Mouse (Mus musculus): ENCODE measurements around the gene Bicra.
A peak's percentile ranks its signal among the peaks of the same experiment; 100 is the strongest.

Bicra gene

DNA sequence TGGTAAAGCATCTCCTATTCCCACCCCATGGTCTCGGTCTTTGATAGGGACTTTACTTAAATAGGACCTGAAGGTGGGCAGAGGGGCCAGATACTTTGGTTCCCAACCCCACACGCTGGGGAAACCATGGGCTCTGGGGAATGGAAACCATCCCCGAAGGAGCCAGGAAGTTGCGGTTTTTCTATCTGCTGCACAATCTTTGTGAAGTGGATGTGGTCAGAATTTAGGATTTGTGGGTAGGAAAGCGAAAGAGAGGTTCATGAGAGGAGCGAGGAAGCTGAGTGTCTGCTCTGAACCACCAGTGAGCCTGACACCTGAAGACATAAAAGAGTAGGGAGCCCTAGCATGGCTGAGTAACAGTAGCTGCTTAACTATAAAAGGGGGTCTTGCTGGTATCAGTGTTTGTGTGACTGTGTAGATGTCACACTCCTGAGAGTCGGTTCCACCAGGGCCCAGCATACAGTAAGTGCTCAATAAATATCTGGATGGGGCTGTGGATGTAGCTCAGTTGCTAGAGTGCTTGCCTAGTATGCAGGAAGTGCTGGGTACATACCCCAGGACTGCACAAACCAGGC lies 98.4 kb downstream of the Bicra start:
- peak in 1 of 2 experiments; percentile 51 for DNase-seq (ENCODE audit: inconsistent age in 2 of 2, low spot score in 1 of 2)

DNA sequence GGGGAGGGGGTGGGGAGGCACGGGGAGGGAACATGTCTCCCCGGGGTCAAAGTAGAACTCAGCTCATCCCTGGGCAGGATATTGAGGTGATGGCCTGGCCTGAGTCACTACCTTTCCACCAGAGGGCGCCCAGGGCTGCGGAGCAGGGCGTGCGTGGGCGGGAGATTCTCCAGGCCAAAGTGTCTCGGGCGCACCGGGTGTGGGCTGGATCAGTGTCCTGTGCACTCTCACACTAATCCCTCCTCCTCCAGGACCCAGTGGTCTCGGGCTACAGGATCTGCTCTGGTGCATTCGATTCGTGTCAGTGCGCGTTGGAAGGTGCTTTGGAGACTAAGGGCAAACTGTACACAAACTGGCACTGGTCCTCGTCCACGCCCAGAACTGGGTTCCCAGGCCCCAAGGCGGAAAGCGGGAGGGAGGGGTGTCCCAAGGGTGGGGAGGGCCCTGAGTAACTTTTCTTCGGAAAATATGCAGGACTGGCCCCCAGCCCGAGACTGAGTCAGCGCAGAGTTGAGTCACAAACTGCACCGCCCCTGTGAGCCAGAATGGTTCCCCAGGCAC lies 99.3 kb downstream of the Bicra start:
- peak; percentile 90 to 97 for DNase-seq (ENCODE audit: inconsistent age in 2 of 2, low spot score in 1 of 2)

DNA sequence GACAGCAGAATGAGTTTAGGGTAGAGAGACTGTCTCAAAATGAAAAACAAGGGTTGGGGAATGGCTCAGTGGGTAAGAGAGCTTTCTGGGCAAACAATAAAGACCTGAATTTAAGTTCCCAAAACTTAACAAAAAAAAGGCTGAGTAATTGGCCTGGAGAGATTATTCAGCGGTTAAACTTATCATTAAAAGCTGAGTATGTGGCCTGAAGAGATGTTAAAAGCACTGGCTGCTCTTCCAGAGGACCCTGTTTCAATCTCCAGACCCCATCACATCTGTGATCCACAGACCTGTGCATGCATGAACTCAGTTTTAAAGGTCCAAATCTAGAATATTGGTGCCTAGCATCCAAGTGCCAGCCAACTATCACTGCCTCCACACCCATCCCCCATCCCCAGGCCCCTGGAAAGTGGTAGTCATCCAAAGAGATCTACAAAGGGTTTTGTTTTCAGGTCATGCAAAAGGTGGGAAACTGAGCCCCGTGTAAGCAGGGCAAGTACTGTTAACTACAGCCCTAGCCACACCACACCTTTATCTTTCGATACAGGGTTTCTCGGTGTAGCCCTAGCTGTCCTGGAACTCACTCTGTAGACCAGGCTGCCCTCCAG lies 100.0 kb downstream of the Bicra start:
- no peak for DNase-seq (ENCODE audit: inconsistent age in 2 of 2, low spot score in 1 of 2)

DNA sequence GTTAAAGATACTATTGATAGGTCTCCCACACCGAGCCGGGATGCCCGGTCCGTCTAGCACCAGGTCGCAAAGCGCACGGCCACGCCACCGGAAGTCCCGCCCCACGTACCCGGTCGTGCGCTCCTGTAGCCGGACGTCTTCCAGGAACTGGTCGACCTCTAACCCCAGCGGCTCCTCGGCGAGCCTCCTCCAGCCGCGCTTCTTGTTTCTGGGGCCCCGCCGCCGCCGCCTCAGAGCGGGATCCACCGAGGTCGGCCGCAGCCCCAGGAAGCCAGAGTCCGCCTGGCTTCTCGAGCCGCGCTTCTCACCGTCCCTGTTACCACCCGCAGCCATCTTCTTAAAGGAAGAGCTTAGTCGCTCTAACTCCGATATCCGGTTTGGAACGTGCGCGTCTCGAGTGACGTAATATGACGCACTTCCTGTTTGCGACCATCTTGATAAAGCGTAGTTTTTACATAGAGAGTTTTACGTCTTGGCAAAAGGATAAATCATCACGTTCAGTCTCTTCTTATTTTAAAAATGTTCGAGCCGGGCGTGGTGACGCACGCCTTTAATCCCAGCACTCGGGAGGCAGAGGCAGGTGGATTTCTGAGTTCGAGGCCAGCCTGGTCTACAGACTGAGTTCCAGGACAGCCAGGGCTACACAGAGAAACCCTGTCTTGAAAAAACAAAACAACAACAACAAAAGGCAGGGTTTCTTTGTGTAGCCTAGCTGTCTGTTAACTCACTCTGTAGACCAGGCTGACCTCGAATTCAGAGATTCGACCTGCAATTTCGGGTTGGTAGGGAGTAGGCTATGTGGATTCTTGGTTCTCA lies 101.8 kb downstream of the Bicra start, which contains the start of gene Nop53:
Nop53 (minus strand) TSS at position 354 of the 816 bp plus-strand sequence.
- peak; percentile 95 to 99 for DNase-seq (ENCODE audit: inconsistent age in 2 of 2, low spot score in 1 of 2)

DNA sequence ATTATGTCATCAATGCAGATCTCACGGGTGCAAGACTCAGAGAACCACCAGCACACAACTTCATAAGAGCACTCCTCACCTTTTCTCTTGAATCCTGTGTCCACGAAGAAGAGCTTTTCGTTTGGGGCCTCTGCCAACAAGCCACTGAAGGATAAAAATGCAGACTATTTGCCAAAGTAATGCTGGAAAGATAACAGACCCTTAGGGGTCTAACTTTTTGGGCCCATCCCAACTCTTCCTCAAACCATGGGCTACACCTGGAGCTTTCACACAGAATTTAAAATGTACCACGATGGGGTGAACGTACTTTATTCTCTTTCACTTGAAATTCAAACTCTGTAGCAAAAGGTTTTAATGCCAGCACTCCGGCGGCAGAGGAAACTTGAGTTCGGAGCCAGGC lies 102.5 kb downstream of the Bicra start:
- DNase-seq (ENCODE audit: inconsistent age in 2 of 2, low spot score in 1 of 2): no peak

DNA sequence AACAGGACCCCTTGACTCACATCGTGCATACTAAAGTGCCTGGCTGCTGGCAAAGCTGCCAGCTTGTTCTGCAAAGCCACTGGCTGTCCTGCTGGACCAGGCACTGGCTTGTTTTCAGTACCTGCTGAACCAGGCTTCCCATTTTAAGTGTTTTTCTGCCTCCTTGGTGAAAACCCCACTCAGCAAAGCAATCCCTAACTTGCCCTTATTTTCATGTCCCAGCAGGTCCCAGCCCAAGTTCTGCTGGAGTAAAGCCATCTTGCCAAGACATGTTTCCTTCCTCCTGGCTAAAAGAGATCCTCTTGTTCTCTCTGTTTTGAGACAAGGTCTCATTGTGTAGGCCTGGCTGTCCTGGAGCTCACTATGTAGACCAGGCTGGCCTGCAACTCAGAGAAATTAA lies 103.4 kb downstream of the Bicra start:
- no peak for DNase-seq (ENCODE audit: inconsistent age in 2 of 2, low spot score in 1 of 2)

DNA sequence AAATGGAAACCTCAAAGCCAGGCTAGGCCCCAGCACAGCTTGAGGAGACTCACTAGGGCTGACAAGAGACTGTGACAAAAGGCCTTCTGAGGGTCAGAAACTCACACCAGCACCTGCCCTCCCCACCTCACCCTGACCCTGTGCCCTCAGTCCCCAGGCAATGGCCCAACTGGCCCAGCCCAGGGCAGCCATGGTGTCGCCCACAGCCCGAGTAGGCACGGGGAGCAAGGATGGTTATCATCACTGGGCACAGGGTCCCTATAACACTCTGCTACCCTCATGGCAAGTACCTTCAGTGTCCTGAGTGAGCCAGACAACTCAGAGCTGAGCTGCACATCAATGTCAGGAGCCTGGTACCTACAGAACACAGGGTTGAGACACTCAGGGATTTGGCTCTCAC lies 109.1 kb downstream of the Bicra start:
- no peak for DNase-seq (ENCODE audit: inconsistent age in 2 of 2, low spot score in 1 of 2)

DNA sequence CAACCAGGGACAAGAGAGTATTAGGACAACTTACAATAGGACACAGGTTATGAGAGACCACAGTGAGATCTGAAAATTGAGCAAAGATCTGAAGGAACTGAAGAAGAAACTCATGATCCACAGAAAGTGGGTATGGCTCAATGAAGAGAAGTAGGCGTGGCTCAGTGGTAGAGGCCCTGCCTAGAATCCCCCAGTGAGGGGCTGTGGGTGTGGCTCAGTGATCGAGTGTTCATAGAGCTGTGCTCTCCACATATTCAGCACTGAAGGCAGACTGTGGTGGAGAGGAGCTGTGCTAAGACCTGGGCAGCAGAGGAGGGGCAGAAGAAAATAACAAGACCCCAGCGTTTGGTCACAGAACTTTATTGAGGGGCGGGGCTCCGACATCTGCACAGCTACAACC lies 110.2 kb downstream of the Bicra start:
- no peak for DNase-seq (ENCODE audit: inconsistent age in 2 of 2, low spot score in 1 of 2)

DNA sequence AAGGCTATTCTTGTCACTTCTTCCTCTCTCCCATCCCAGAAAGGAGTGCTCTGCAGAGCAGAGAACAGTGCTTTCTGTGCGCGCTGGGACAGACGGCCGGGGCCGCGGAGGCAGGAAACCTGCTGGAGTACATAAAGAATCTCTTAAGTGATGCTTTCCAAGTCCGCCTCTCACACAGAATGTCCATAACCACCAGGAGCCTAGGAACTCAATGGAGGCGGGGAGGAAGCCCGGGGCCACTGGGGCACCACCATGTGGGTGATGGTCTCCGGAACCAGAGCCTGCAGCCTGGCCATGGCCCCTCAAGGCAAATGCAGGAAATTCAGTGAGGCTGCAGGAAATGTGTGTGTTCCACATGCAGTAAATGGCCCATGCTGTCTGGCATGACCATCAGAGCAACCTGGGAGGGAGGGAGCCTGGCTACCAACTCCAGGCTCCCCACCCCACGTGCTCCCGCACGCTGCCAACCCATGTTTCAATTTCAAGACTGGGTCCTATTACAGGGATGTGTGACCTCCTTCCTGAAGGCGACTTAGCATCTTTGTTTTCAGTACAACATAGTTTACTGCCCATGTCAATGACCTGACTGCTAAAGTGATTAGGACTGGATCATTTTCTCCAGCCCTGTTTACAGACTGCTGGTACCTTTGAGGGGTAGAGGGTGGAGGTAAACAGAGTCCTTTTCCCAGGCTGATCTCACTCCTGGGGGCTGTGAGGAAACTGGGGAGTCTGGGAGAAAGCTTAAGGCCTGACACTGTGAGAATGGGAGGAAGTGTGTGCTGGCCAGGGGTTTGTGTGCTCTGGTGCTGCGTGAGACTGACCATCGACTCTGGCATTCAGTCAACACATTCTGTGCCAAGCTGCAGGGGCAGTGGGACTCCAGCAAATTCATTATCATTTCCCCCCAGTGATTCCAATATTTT lies 114.0 kb downstream of the Bicra start:
- no peak for DNase-seq (ENCODE audit: inconsistent age in 2 of 2, low spot score in 1 of 2)

DNA sequence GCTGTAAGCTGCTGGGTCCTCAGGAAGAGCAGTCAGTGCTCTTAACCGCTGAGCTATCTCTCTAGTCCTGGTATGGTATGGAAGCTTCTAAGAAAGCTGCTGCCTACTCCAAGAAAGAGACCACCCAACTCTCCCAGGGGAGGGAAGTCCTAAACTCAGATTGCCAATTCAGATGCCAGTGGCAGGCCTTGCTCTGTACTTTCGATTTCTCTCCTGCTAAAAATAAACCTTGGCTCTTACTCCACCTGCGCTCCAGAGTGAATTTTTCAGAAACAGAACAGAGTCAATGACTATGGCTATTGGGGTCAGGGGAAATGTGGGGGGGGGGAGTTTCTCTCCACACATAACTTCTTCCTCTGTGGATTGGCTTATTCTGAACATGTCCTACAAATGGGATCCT lies 116.1 kb downstream of the Bicra start:
- peak in 1 of 2 experiments; percentile 60 for DNase-seq (ENCODE audit: inconsistent age in 2 of 2, low spot score in 1 of 2)

DNA sequence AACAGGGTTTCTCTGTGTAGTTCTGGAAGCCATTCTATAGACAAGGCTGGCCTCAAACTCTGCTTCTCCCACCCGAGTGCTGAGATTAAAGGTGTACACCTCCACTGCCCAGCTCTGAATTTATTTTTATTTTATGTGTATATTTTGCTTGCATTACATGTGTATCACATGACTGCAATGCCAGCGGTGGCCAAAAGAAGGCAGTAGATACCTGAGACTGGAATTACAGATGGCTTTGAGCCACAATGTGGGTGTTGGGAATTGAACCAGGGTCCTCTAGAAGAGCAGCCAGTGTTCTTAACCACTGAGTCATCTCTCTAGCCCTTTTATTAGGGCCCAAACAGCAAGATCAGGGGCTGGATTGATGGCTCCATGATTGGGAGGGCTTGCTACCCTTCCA lies 117.2 kb downstream of the Bicra start:
- DNase-seq (ENCODE audit: inconsistent age in 2 of 2, low spot score in 1 of 2): no peak

DNA sequence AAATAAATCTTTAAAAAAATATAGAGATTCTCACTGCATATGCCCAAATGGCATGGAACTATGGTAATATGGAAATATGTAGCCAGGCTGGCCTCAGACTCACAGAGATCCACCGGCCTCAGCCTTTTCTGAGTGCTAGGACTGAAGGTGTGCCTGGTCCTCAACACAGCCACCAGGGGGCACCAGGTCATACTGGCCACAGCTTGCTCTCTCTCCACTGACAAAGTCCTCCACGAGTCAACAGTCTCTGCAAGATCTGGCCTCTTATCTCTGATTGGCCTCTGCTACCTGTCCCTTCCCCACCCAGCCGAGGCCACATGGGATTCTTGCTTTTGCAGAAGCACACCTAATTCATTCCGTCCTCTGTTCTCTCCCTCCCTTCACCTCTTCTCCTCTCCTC lies 117.8 kb downstream of the Bicra start:
- peak; percentile 65 to 88 for DNase-seq (ENCODE audit: inconsistent age in 2 of 2, low spot score in 1 of 2)

DNA sequence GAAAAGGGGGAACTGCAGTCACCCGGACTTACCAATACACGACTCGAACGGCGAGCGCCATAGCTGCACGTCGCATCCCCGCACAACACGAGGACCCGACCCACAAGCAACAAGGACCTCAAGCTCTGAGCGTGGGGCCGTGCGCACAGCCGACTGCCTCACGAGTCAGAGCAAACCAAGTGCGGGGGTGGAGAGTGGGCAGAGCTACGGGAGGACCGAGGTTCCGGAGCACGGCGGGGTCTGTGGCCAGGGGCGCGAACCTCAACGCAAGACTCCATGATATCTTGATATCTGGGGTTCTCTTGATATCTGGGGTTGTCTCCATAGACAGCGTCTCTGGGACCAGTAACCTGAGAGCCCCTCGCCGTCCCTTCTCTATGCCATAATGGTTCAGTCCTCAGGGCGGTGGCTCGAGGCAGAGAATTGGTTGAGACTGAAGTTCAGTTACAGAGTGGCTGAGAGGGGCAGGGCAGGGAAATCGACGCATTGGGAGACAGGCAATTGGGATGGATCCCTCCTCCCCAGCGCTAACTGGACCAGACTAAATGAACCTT lies 125.4 kb downstream of the Bicra start, which contains the start of gene Selenow:
Selenow (minus strand) TSS at position 183 of the 554 bp plus-strand sequence.
- peak; percentile 92 to 98 for DNase-seq (ENCODE audit: inconsistent age in 2 of 2, low spot score in 1 of 2)

DNA sequence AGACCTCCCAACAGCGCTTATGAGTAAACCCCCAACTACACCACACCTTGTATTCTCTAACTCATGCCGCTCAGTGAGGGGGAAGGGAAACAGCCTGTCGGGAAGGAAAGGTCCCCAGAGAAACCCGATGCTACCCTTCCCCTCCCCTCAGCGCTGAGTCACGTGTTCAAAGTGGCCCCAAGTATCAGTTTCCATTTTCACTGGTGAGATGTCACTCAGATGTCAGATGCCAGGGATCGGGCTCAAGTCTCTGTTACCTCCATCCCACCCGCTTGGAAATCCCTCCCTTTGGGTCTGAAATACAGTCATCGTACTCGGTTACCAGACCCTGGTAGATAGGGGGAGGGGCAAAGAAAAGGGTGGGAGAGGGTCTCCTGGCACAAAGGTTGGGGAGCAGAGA lies 125.9 kb downstream of the Bicra start:
- peak in 1 of 2 experiments; percentile 54 for DNase-seq (ENCODE audit: inconsistent age in 2 of 2, low spot score in 1 of 2)
